Mouse (Mus musculus): Measurements from ENCODE around the gene 9230112D13Rik.

DNA sequence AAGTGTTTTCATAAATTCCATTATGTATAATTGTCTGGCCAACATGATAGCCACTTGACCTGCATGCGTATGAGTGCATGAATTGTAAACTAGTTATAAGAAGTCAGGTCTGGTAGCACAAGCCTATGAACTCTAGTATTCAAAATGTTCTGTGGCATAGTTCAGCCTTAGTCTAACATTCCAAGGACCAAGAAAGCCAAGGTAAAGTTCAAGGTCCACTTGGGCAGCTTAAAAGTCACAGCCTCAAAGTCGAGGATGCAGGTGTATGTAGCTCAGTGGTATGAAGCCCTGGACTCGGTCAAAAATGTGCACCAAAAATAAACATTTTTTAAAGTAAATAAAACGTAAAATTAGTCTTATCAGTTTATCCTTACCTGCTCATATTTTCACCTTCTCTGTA lies 10.0 kb downstream of the 9230112D13Rik start:
- no peak for TF ChIP-seq EP300 (IDR thresholded peaks at IDR 0.05; ENCODE audit: low read depth)
- TF ChIP-seq CTCF (IDR thresholded peaks at IDR 0.05; ENCODE audit: low read depth): no peak
